Mouse (Mus musculus): ENCODE data around the gene Prodh2.
"Not testable (repeated sequence)": the region's sequence is repeated elsewhere in the genome, so short reads cannot be mapped to it uniquely, and the experiment has no call there.

Gene Prodh2

GRCm38 (mm10) chr7:30493401-30493931, at the start of gene Prodh2:
TSS of gene Prodh2 (plus strand) at chr7:30493622.
- DNase-seq (ENCODE audit: low read depth, low spot score), result no peak

GRCm38 (mm10) chr7:30443696-30444095, 49.7 kb upstream of the Prodh2 start:
- no peak for DNase-seq (ENCODE audit: low read depth, low spot score)

- DNase-seq (ENCODE audit: low read depth, low spot score), result no peak
Measured at GRCm38 (mm10) chr7:30444154-30444970, 49.1 kb upstream of the Prodh2 start.

- no peak for DNase-seq (ENCODE audit: low read depth, low spot score)
Measured at GRCm38 (mm10) chr7:30444971-30445751, 48.3 kb upstream of the Prodh2 start, which contains the start of gene Aplp1. TSS of gene Aplp1 (minus strand) at chr7:30445535.

- DNase-seq (ENCODE audit: low read depth, low spot score), result no peak
Measured at GRCm38 (mm10) chr7:30450241-30450640, 43.2 kb upstream of the Prodh2 start.

GRCm38 (mm10) chr7:30453327-30453726, 40.1 kb upstream of the Prodh2 start:
- no peak for DNase-seq (ENCODE audit: low read depth, low spot score)

GRCm38 (mm10) chr7:30453766-30454165, 39.7 kb upstream of the Prodh2 start:
- no peak for DNase-seq (ENCODE audit: low read depth, low spot score)

- no peak for DNase-seq (ENCODE audit: low read depth, low spot score)
Measured at GRCm38 (mm10) chr7:30454259-30454658, 39.2 kb upstream of the Prodh2 start.

- no peak for DNase-seq (ENCODE audit: low read depth, low spot score)
Measured at GRCm38 (mm10) chr7:30456487-30456886, 36.9 kb upstream of the Prodh2 start.

GRCm38 (mm10) chr7:30456911-30457628, 36.4 kb upstream of the Prodh2 start:
- no peak for DNase-seq (ENCODE audit: low read depth, low spot score)

GRCm38 (mm10) chr7:30457629-30458330, 35.6 kb upstream of the Prodh2 start, which contains the start of the genes Kirrel2 and Nphs1:
TSS of gene Kirrel2 (minus strand) at chr7:30457690.
TSS of gene Nphs1 (plus strand) at chr7:30458315.
- no peak for DNase-seq (ENCODE audit: low read depth, low spot score)

GRCm38 (mm10) chr7:30459484-30459883, 33.9 kb upstream of the Prodh2 start:
- no peak for DNase-seq (ENCODE audit: low read depth, low spot score)

- no peak for DNase-seq (ENCODE audit: low read depth, low spot score)
Measured at GRCm38 (mm10) chr7:30463568-30463967, 29.9 kb upstream of the Prodh2 start.

GRCm38 (mm10) chr7:30463996-30464395, 29.4 kb upstream of the Prodh2 start:
- DNase-seq (ENCODE audit: low read depth, low spot score), result no peak

- no peak for DNase-seq (ENCODE audit: low read depth, low spot score)
Measured at GRCm38 (mm10) chr7:30464816-30465300, 28.6 kb upstream of the Prodh2 start.

GRCm38 (mm10) chr7:30472411-30472810, 21.0 kb upstream of the Prodh2 start:
- DNase-seq (ENCODE audit: low read depth, low spot score), result peak; percentile 8

- DNase-seq (ENCODE audit: low read depth, low spot score), result no peak
Measured at GRCm38 (mm10) chr7:30474999-30475398, 18.4 kb upstream of the Prodh2 start.

- DNase-seq (ENCODE audit: low read depth, low spot score), result not testable (repeated sequence)
Measured at GRCm38 (mm10) chr7:30476136-30476535, 17.3 kb upstream of the Prodh2 start.

GRCm38 (mm10) chr7:30477415-30478381, 15.7 kb upstream of the Prodh2 start:
- DNase-seq (ENCODE audit: low read depth, low spot score), result no peak

- DNase-seq (ENCODE audit: low read depth, low spot score), result no peak
Measured at GRCm38 (mm10) chr7:30484250-30484649, 9.2 kb upstream of the Prodh2 start.
